Mouse (Mus musculus): ENCODE measurements around the gene Aqp1. TPM values are rescaled to one million over a fixed set of nuclear protein-coding genes. Genes with fewer than 3 reads are reported as not detected.

Aqp1 gene
- total and polyA plus RNA-seq, 3 experiments, result not detected

DNA sequence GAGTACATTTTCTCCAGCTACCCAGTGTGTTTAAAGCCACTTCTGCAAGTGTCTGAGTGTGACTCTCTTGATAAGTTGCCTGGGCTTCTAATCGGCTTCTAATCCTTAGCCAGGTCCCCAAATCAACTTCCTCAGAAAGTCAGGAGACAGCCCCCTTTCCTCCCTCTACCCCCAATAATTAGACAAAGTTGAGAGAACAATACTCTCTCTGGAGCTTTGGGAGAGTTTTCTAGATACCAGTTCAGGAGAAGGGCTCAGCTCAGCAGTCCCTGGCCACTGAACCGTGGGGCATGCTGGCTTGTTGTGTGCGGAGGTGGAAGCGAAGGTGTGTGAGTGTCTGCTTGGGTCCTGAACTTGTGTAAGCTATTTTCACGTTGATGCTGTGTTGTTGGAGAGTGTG is 1.0 kb downstream of the Aqp1 start:
- no peak for TF ChIP-seq PAX5 (IDR thresholded peaks at IDR 0.05; ENCODE audit: low read length)
- no peak for TF ChIP-seq MXI1 (IDR thresholded peaks at IDR 0.05; ENCODE audit: low read depth, low read length)
- no peak for TF ChIP-seq MAX (IDR thresholded peaks at IDR 0.05; ENCODE audit: low read length)
- TF ChIP-seq TBP (conservative IDR thresholded peaks at IDR 0.05; ENCODE audit: low read depth, low read length), result no peak
- TF ChIP-seq ELF1 (IDR thresholded peaks at IDR 0.05; ENCODE audit: low read depth, low read length), result no peak
- TF ChIP-seq BHLHE40 (IDR thresholded peaks at IDR 0.05; ENCODE audit: low read depth, low read length), result no peak
- TF ChIP-seq GABPA (IDR thresholded peaks at IDR 0.05; ENCODE audit: insufficient replicate concordance, low read depth, low read length), result no peak
- no peak for TF ChIP-seq ZMIZ1 (IDR thresholded peaks at IDR 0.05; ENCODE audit: low read depth, low read length)
- TF ChIP-seq SMC3 (IDR thresholded peaks at IDR 0.05; ENCODE audit: low read depth, low read length), result no peak
- TF ChIP-seq USF2 (conservative IDR thresholded peaks at IDR 0.05; ENCODE audit: low read depth, low read length), result no peak
- TF ChIP-seq ZKSCAN1 (IDR thresholded peaks at IDR 0.05; ENCODE audit: borderline replicate concordance, low read depth, low read length), result no peak
- no peak for TF ChIP-seq JUN (IDR thresholded peaks at IDR 0.05; ENCODE audit: insufficient read depth, low read depth, low read length)
- no peak for TF ChIP-seq JUND (conservative IDR thresholded peaks at IDR 0.05; ENCODE audit: low read depth, low read length)
- Histone ChIP-seq H3K36me3 (replicated peaks in 1 of 2; ENCODE audit: control insufficient read depth in 1 of 2, insufficient read depth in 1 of 2, low read length in 1 of 2) (no peaks in the 10 kb centered on the region), H3K27ac (ENCODE audit: insufficient read depth, low read depth) (no peak overlapping the region), H3K4me1 (ENCODE audit: control insufficient read depth in 1 of 2, insufficient read depth in 2 of 2) (no peaks in the 10 kb centered on the region), H3K4me3 (replicated peaks in 1 of 3; ENCODE audit: low read depth in 2 of 3, low read length in 2 of 3, poor library complexity in 1 of 3) (no peak overlapping the region), H3K9ac (ENCODE audit: insufficient read depth, low read depth) (no peak overlapping the region), H3K4me2 (ENCODE audit: insufficient read depth, low read depth, poor library complexity, severe bottlenecking) (no peak overlapping the region), H3K9me3 (replicated peaks; ENCODE audit: low read length) (no peaks in the 10 kb centered on the region), H3K27me3 (replicated peaks) (peaks cover 95% of the 10 kb centered on the region), H3K79me2 (replicated peaks; ENCODE audit: control insufficient read depth, extremely low read depth, insufficient read depth, poor library complexity, severe bottlenecking) (no peaks in the 10 kb centered on the region)
- dilution Hi-C loops (cut with MboI; ENCODE audit: extremely low pct_ligation_motif_present, extremely low pct_unique_long_range_greater_than_20kb, low sequenced_read_pairs) (no loop called here), in situ Hi-C loops (cut with MboI; ENCODE audit: low pct_ligation_motif_present, low pct_unique_long_range_greater_than_20kb, low sequenced_read_pairs) (no loop called here)
- DNase-seq (ENCODE audit: extremely low read depth), result no peak

- no peaks in the 10 kb centered on the region for H3K4me1 ChIP-seq (ENCODE audit: control insufficient read depth in 1 of 2, insufficient read depth in 2 of 2)
Observed at GRCm38 (mm10) chr6:55338077-55338476, 1.8 kb downstream of the Aqp1 start.

More at GRCm38 (mm10) chr6:55338077-55338476, 1.8 kb downstream of the Aqp1 start:
- Histone ChIP-seq H3K9me3 (replicated peaks; ENCODE audit: low read length) (no peaks in the 10 kb centered on the region), H3K9ac (ENCODE audit: insufficient read depth, low read depth) (no peak overlapping the region), H3K27me3 (replicated peaks) (peaks cover 95% of the 10 kb centered on the region), H3K4me2 (ENCODE audit: insufficient read depth, low read depth, poor library complexity, severe bottlenecking) (no peak overlapping the region), H3K4me3 (replicated peaks in 1 of 3; ENCODE audit: low read depth in 2 of 3, low read length in 2 of 3, poor library complexity in 1 of 3) (no peak overlapping the region), H3K27ac (ENCODE audit: insufficient read depth, low read depth) (no peak overlapping the region), H3K36me3 (replicated peaks in 1 of 2; ENCODE audit: control insufficient read depth in 1 of 2, insufficient read depth in 1 of 2, low read length in 1 of 2) (no peaks in the 10 kb centered on the region), H3K79me2 (replicated peaks; ENCODE audit: control insufficient read depth, extremely low read depth, insufficient read depth, poor library complexity, severe bottlenecking) (no peaks in the 10 kb centered on the region)
- dilution Hi-C loops (cut with MboI; ENCODE audit: extremely low pct_ligation_motif_present, extremely low pct_unique_long_range_greater_than_20kb, low sequenced_read_pairs) (no loop called here), in situ Hi-C loops (cut with MboI; ENCODE audit: low pct_ligation_motif_present, low pct_unique_long_range_greater_than_20kb, low sequenced_read_pairs) (no loop called here)
- no peak for TF ChIP-seq E2F4 (IDR thresholded peaks at IDR 0.05; ENCODE audit: insufficient replicate concordance, low read depth, low read length)
- no peak for TF ChIP-seq CTCF (conservative IDR thresholded peaks at IDR 0.05 in 1 of 2, IDR thresholded peaks at IDR 0.05 in 1 of 2; ENCODE audit: low read depth in 2 of 2, low read length in 2 of 2)
- no peak for TF ChIP-seq TCF12 (IDR thresholded peaks at IDR 0.05; ENCODE audit: low read depth, low read length)
- no peak for TF ChIP-seq CHD2 (IDR thresholded peaks at IDR 0.05; ENCODE audit: low read length)
- TF ChIP-seq ELF1 (IDR thresholded peaks at IDR 0.05; ENCODE audit: low read depth, low read length), result no peak
- TF ChIP-seq NELFE (IDR thresholded peaks at IDR 0.05; ENCODE audit: low read depth, low read length), result no peak
- TF ChIP-seq UBTF (IDR thresholded peaks at IDR 0.05; ENCODE audit: low read depth, low read length), result no peak
- no peak for TF ChIP-seq ZKSCAN1 (IDR thresholded peaks at IDR 0.05; ENCODE audit: borderline replicate concordance, low read depth, low read length)
- no peak for TF ChIP-seq ZC3H11A (IDR thresholded peaks at IDR 0.05; ENCODE audit: low read depth, low read length)
- no peak for DNase-seq (ENCODE audit: extremely low read depth)

Measured in CH12.LX (cell line).